15 mouse cellular contexts compared by ENCODE assay signal in genomic region chr9:15653036-15653435, GRCm38 (mm10). TPM values are rescaled to one million over a fixed set of nuclear protein-coding genes. Genes with fewer than 3 reads are reported as not detected.
DNase-seq lines count a peak whose midpoint lies in the region; ATAC-seq and TF ChIP-seq lines count a peak whose summit lies in the region.
"Had no signal": no experiment of that assay in that cellular context is flagged by ENCODE, and none has a peak within 500 bp of the region (broad histone marks: within the 10 kb centered on the region; RNA-seq: fewer than 3 reads in every experiment).

No protein-coding gene starts in this region.

- no peaks in the 10 kb centered on the region for H3K36me3 ChIP-seq in forebrain, postnatal 0 days (ENCODE audit: insufficient read depth)
- H3K36me3 ChIP-seq: heart, embryonic 10.5 days; limb, embryonic 10.5 days had no signal

- peak; percentile 57 for DNase-seq in layer of hippocampus, adult 11-12 months (ENCODE audit: low spot score)
- DNase-seq in layer of hippocampus, postnatal 25 days (ENCODE audit: extremely low spot score in 1 of 2, low spot score in 1 of 2): no peak
- peak; percentile 45 for DNase-seq in brain, adult 2 months (ENCODE audit: low read depth, low spot score)
- peak; percentile 10 for DNase-seq in forebrain, postnatal 0 days
- DNase-seq in layer of hippocampus, postnatal 14 days (ENCODE audit: low spot score in 2 of 2): peak; percentile 21 to 63
- DNase-seq in adrenal gland, postnatal 36 days: no peak
- no peak for DNase-seq in thymus, postnatal 10 days (ENCODE audit: low spot score in 2 of 2)
- DNase-seq: cerebellum, adult 2 months; gastrocnemius, postnatal 10 days; kidney, adult 18-20 months; kidney, postnatal 25 days; lung, postnatal 4 days; thymus, adult 2 months had no signal

- H3K4me1 ChIP-seq in forebrain, postnatal 0 days (ENCODE audit: insufficient read depth): no peaks in the 10 kb centered on the region
- H3K4me1 ChIP-seq: heart, embryonic 10.5 days; limb, embryonic 10.5 days had no signal

- H3K27ac ChIP-seq in forebrain, postnatal 0 days (ENCODE audit: low read depth, low read length): no peak overlapping the region
- H3K27ac ChIP-seq: heart, embryonic 10.5 days; limb, embryonic 10.5 days had no signal

- no peaks in the 10 kb centered on the region for H3K27me3 ChIP-seq in forebrain, postnatal 0 days (ENCODE audit: insufficient read depth, low read length)

- TF ChIP-seq CTCF in forebrain, postnatal 0 days (IDR thresholded peaks at IDR 0.05; ENCODE audit: low read depth): no peak

- ATAC-seq in forebrain, postnatal 0 days: no peak

- H3K4me3 ChIP-seq in forebrain, postnatal 0 days (ENCODE audit: low read depth, low read length): no peak overlapping the region
- H3K4me3 ChIP-seq: heart, embryonic 10.5 days; limb, embryonic 10.5 days had no signal

- no peak overlapping the region for H3K4me2 ChIP-seq in forebrain, postnatal 0 days (ENCODE audit: low read depth)

- no peaks in the 10 kb centered on the region for H3K9me3 ChIP-seq in forebrain, postnatal 0 days (ENCODE audit: low read length)

- H3K9ac ChIP-seq in forebrain, postnatal 0 days: no peak overlapping the region

RNA-seq across cellular contexts. Expression of gene Deup1, which starts 25.3 kb away (rescaled TPM):
- 1 to 10 TPM in 1 of 2 experiments, under 1 TPM in 1; 0.96 to 1.1 TPM for total RNA-seq in layer of hippocampus, postnatal 25 days (2021)
- total RNA-seq in forebrain, postnatal 0 days (2014; rRNA removed): 4.7 and 9.8 TPM in 2 replicates
- 3.2 and 4.8 TPM in 2 replicates for polyA plus RNA-seq in forebrain, postnatal 0 days (2015; fragmentation: Nextera tagmentation; extraction: Ambion mirVana)
- 1 to 10 TPM in 1 of 2 experiments, under 1 TPM in 1; 0.62 to 1.1 TPM for total RNA-seq in layer of hippocampus, postnatal 14 days (2021)
- under 1 TPM; 0.10 to 0.26 TPM for total RNA-seq in adrenal gland, postnatal 36 days (2021)

RNA-seq across cellular contexts. Expression of gene Slc36a4, which starts 56.5 kb away (rescaled TPM):
- total RNA-seq in layer of hippocampus, postnatal 25 days (2021): 10 to 100 TPM; 44.2 to 46.1 TPM
- total RNA-seq in forebrain, postnatal 0 days (2014; rRNA removed): 40.0 and 56.9 TPM in 2 replicates
- polyA plus RNA-seq in forebrain, postnatal 0 days (2015; fragmentation: Nextera tagmentation; extraction: Ambion mirVana): 18.6 and 28.1 TPM in 2 replicates
- 10 to 100 TPM; 49.0 to 55.1 TPM for total RNA-seq in layer of hippocampus, postnatal 14 days (2021)
- 10 to 100 TPM; 32.7 to 42.6 TPM for total RNA-seq in adrenal gland, postnatal 36 days (2021)

Comparison
In these comparisons a context has a peak if more than half of its experiments do, and no peak if none do; other contexts are left out.
1. DNase-seq: peak in layer of hippocampus, adult 11-12 months (single experiment), brain, adult 2 months (single experiment), forebrain, postnatal 0 days (single experiment) and layer of hippocampus, postnatal 14 days (2 of 2); none in layer of hippocampus, postnatal 25 days (0 of 2), adrenal gland, postnatal 36 days (0 of 2) and thymus, postnatal 10 days (0 of 2).